Mouse (Mus musculus) cerebellum, adult 2 months (tissue): ENCODE measurements around the gene Slc24a3. TPM values are rescaled to one million over a fixed set of nuclear protein-coding genes. Genes with fewer than 3 reads are reported as not detected.

Experiments used
- DNase-seq, 2 experiments: peaks; one replicate each; pipeline ENCODE4 v3.0.0; 2021
- H3K27ac ChIP-seq: fragments of 200-500 bp; 2 replicates; pipeline ENCODE4 v1.5.1; 2012; ENCODE audit warnings: low read length, control low read depth, inconsistent platforms; ENCODE audit not compliant: insufficient read depth
- H3K27me3 ChIP-seq: fragments of 200-500 bp; 2 replicates; pipeline ENCODE4 v1.6.1; 2012; ENCODE audit warnings: inconsistent platforms, mild to moderate bottlenecking, low read length, moderate library complexity; ENCODE audit not compliant: control insufficient read depth, insufficient read depth
- H3K4me1 ChIP-seq: fragments of 200-500 bp; 2 replicates; pipeline ENCODE4 v1.6.1; 2011; ENCODE audit warnings: low read length; ENCODE audit not compliant: control insufficient read depth, insufficient read depth
- H3K4me3 ChIP-seq: fragments of 200-500 bp; replicated peaks from 2 replicates; pipeline ENCODE3; 2011; ENCODE audit warnings: mild to moderate bottlenecking, low read depth, low read length, control low read depth; ENCODE audit not compliant: insufficient read depth
- CTCF ChIP-seq: fragments of 200-500 bp; IDR thresholded peaks from 2 replicates; pipeline ENCODE4 v1.5.1; 2011; ENCODE audit warnings: low read depth, mild to moderate bottlenecking, control low read depth, low read length, moderate library complexity, borderline replicate concordance; ENCODE audit not compliant: insufficient read depth
- POLR2A ChIP-seq: fragments of 200-500 bp; IDR thresholded peaks from 2 replicates; pipeline ENCODE4 v1.6.1; 2011; ENCODE audit warnings: low read length, control low read depth, borderline replicate concordance; ENCODE audit not compliant: insufficient read depth
- WGBS: fragments of 180-500 bp; shearing (Covaris S2); methylation state at CpG from one replicate; pipeline ENCODE4 v1.1.7; 2018; 5-methylcytosine and 5-hydroxymethylcytosine counted together
- polyA plus RNA-seq: library from polyadenylated mRNA; depleted of rRNA; stranded (reverse); fragments of >200 nt; gene quantifications from 2 replicates; pipeline ENCODE4 v1.2.3, GENCODE M21; 2012

Gene Slc24a3
- polyA plus RNA-seq, 1 experiment = 56.9 TPM

DNA sequence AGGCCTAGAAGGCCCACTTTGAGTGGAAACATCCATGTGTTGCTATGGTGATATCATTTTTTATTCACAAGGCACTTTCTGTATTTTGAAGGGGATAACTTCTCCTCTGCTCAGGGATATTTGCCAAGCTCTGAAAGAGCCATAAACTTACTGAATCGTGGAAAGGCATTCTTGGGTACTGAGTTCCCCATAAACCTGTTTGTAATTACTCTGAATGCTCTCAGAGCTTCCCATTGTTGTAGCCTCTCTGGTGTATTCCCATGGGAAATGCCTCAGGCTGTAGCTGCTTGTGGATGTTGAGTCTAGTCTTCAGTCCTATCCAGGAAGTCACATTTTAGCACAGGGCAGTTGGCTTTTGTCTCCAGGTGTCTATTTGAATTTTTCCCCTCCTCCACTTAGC is 125.3 kb downstream of the Slc24a3 start:
- TF ChIP-seq POLR2A = no peak
- no peak for TF ChIP-seq CTCF
- H3K4me3 ChIP-seq = no peak overlapping the region
- no peak overlapping the region for H3K27ac ChIP-seq
- 54% methylated on average over 1 of the region's 1 CpGs for WGBS
- DNase-seq = no peak
- no peaks in the 10 kb centered on the region for H3K27me3 ChIP-seq
- H3K4me1 ChIP-seq = no peaks in the 10 kb centered on the region

DNA sequence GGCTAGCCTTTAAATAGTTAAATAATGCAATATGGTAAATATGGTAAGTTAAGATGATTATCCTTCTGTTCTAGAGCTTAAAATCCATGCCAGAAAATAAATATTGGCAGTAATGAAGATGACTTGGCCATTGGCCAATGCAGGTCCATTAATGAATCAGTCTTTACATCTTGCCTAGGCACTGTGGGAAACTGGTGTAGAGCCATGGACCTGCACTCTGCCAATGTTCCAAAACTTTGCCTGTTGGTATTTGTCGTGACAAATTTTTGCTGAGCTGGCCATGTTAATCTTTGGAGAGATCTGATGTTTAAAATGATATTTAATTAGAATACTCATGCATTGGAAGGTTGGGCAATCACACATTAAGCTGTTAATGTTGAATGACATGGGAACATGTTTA is 129.4 kb downstream of the Slc24a3 start:
- TF ChIP-seq POLR2A = no peak
- Histone ChIP-seq H3K27ac (no peak overlapping the region), H3K27me3 (no peaks in the 10 kb centered on the region), H3K4me1 (peaks cover 3% of the 10 kb centered on the region; the same call in 1 of the 2 replicates), H3K4me3 (no peak overlapping the region)
- peak in 1 of 2 experiments; percentile 15 for DNase-seq
- 31% methylated on average over 1 of the region's 1 CpGs for WGBS

DNA sequence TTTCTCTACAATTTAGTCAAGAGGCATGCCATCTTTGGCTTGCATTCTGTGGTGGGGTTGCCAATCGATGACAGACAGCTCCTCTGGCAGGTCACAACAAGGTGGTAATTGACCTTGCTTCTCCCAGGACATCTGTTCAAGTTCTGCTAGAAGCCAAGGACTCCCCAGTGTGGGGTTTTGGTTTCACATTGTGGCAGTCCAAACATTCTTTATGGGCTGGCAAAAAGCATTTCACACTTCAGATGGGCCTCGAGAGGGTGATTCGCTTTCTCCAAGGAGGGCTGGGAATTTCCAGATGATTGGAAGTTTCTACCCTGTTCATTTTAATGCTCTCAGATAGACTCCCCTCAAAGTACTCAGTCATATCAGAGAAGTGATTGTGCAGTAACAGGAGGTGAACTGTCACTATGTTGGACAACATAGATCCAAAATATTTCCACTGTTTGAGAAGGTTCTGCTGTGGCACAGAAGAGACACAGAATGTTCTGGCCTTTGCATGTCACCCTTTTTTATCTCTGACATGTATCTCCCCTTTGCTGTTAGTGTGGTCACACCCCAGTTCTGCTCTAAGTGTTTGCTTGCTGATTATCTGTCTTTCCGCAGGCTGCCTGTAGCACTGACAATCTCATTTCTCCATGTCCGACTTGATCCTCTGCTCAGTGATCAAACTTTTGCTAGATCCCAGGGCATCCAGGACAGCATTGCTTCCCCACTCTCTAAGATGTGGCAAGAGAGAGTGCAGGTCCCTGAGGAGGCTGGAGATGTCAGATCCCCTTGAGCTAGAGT is 132.6 kb downstream of the Slc24a3 start:
- peak; percentile 26 to 42 for DNase-seq
- Histone ChIP-seq H3K4me1 (peaks cover 3% of the 10 kb centered on the region; the same call in 1 of the 2 replicates), H3K4me3 (no peak overlapping the region), H3K27ac (no peak overlapping the region), H3K27me3 (no peaks in the 10 kb centered on the region)
- WGBS = 46% methylated on average over 5 of the region's 5 CpGs
- TF ChIP-seq POLR2A = no peak
- TF ChIP-seq CTCF = no peak

DNA sequence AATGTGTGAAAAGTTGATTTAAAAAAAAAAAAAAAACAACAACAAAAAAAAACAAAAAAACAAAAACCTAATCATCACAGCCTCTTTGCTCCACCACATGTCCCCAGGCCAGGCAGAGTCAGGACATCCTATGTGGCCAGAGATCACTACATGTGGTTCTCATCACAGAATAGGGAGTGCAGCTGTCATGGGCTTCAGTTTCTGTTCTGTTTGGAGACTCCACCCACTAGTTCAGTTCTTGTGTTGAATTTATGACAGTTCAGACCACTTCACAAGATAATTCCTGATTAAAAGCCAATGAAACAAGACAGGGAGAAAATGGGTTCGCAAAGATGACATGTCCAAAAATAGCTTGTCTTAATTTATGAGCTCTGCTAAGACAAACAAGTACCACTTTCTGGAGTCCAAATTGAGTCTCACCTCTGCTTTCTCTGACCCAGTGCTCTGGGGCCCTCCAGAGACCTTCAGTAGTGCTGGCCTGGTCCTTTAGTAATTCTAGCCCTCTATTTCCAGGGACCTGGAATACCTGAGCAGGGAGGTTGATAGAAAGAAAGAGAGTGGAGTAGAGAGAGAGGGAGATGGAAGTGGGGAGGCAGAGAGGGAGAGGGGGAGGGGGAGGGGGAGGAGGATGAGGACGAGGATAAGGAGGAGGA is 139.8 kb downstream of the Slc24a3 start:
- Histone ChIP-seq H3K4me3 (no peak overlapping the region), H3K27me3 (no peaks in the 10 kb centered on the region), H3K4me1 (no peaks in the 10 kb centered on the region), H3K27ac (no peak overlapping the region)
- no peak for TF ChIP-seq POLR2A
- 78% methylated on average over 2 of the region's 2 CpGs for WGBS
- DNase-seq = no peak

DNA sequence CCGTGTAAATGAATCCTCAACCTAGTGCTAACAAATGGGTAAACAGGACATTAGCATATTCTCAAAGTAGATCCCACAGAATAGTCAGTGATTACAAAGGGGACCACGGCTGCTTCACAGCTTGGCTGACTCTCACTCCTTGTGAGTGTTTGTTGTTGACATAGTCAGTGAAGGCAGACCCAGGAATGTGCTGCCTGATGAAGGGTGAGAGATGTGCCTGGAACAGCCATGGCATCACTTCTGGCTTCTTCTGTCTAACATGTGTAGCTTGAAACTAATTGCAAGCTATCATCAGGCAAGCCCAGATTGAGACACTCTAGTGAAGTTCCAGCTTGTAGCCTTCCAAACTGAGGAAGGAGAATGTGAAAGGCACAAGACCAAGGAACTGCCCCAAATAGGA is 151.4 kb downstream of the Slc24a3 start:
- H3K27ac ChIP-seq = no peak overlapping the region
- TF ChIP-seq CTCF (no peak), POLR2A (no peak)
- no peaks in the 10 kb centered on the region; the same call in 1 of the 2 replicates for H3K27me3 ChIP-seq
- 72% methylated on average over 2 of the region's 2 CpGs for WGBS
- H3K4me3 ChIP-seq = no peak overlapping the region
- no peak for DNase-seq
- H3K4me1 ChIP-seq = no peaks in the 10 kb centered on the region

DNA sequence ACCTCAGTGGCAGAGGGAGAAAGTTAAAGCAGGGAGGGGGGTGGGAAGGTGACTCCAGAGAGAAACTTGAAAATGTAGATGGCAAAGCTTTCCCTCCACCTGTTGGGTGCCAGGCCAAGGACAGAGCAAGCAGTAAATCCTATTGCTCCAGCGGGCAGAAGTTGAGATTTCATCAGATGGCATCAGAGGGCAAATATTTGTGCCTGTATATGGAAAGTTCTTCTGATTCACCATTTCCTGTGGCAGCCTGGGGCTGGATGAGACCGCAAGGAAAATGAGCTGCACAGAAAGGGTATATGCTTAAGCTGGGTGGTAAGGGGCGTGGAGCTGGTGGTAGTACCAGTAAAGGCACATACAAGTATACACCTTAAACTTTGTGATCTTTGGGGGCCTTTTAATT is 153.7 kb downstream of the Slc24a3 start:
- H3K27ac ChIP-seq = no peak overlapping the region
- DNase-seq = no peak
- peaks cover 2% of the 10 kb centered on the region; the same call in 1 of the 2 replicates for H3K27me3 ChIP-seq
- 96% methylated on average over 3 of the region's 3 CpGs for WGBS
- no peak overlapping the region for H3K4me3 ChIP-seq
- TF ChIP-seq CTCF = no peak
- H3K4me1 ChIP-seq = peaks cover under 1% of the 10 kb centered on the region; the same call in 1 of the 2 replicates

DNA sequence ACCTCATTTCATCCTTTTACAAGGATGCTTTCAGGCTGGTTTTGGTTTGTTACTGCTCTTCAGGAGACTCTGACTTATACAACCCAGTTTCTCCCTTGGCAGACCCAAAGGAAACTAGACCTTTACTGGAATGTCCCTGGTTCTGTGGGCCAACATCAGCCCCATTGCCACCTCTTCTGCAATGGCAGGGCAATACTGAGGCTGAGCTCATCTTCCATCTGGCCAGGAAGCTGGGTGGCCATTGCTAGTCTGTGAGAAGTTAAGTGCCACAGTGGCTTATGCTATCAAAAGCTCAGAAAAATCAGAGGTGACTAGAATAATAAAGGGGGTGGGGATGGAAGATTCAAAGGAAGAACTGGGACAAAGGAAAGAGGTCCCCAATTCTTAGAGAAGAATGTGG is 154.2 kb downstream of the Slc24a3 start:
- Histone ChIP-seq H3K4me3 (no peak overlapping the region), H3K27me3 (peaks cover 2% of the 10 kb centered on the region; the same call in 1 of the 2 replicates), H3K27ac (no peak overlapping the region), H3K4me1 (peaks cover 4% of the 10 kb centered on the region; the same call in 1 of the 2 replicates)
- no peak for DNase-seq
- no peak for TF ChIP-seq POLR2A
- TF ChIP-seq CTCF = no peak

DNA sequence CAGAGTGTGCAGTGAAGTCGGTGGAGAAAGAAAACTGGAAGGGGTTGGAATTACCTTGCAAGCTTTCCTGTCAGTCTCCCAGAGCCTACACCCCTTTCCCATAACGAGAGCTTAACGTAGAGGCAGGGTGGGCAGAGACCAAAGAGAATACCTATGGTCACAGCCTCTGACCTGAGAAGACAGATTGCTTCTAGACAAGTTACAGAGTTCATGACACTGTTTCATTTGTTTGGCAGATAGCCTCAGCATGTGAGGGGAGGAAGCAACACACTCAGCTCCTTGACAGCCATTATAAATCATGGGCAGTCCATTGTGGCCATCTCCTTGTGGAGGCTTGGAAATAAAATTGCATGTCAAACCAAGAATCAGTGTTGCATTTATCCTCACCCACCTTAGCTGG is 156.9 kb downstream of the Slc24a3 start:
- H3K4me1 ChIP-seq = peaks cover 4% of the 10 kb centered on the region; the same call in 1 of the 2 replicates
- no peak overlapping the region for H3K4me3 ChIP-seq
- 86% methylated on average over 3 of the region's 3 CpGs for WGBS
- TF ChIP-seq CTCF (no peak), POLR2A (no peak)
- peaks cover 2% of the 10 kb centered on the region; the same call in 1 of the 2 replicates for H3K27me3 ChIP-seq
- no peak for DNase-seq
- no peak overlapping the region for H3K27ac ChIP-seq
